Mouse (Mus musculus): ENCODE data around the gene Tgif1. TPM values are rescaled to one million over a fixed set of nuclear protein-coding genes. Genes with fewer than 3 reads are reported as not detected.

The Tgif1 gene
- total RNA-seq, 1 experiment from 2014 or later = 79.7 TPM

Other genes with a start within 250 kb of the Tgif1 start
- 3.4 to 10.7 TPM (median 5.0 TPM) in 3 replicates for gene Myom1, start 149.1 kb upstream of the Tgif1 start, total RNA-seq (2017)
- gene Myl12a, start 149.3 kb upstream of the Tgif1 start, total RNA-seq (2017) = 295 to 317 TPM (median 304 TPM) in 3 replicates